Comparison of ENCODE assay signal across 8 mouse cellular contexts in genomic region chr2:167492713-167493636, GRCm38 (mm10). TPM values are rescaled to one million over a fixed set of nuclear protein-coding genes. Genes with fewer than 3 reads are reported as not detected.
DNase-seq lines count a peak whose midpoint lies in the region; ATAC-seq lines count a peak whose summit lies in the region.

Gene Spata2 (minus strand): TSS chr2:167492887.

- H3K9ac ChIP-seq in heart, embryonic 14.5 days (ENCODE audit: low read length), result peak within 1 kb of the TSS; percentile 98
- H3K9ac ChIP-seq in liver, embryonic 13.5 days, result peak within 1 kb of the TSS; percentile 98
- peak within 1 kb of the TSS; percentile 98 for H3K9ac ChIP-seq in stomach, embryonic 16.5 days (ENCODE audit: low read length)

- peak within 1 kb of the TSS; percentile 93 for H3K4me2 ChIP-seq in heart, embryonic 14.5 days (ENCODE audit: low read length)
- peak within 1 kb of the TSS; percentile 95 for H3K4me2 ChIP-seq in liver, embryonic 13.5 days
- H3K4me2 ChIP-seq in stomach, embryonic 16.5 days (ENCODE audit: low read depth, low read length), result peak within 1 kb of the TSS; percentile 82

- H3K9me3 ChIP-seq in heart, embryonic 14.5 days (ENCODE audit: control insufficient read depth, low read length), result no peaks in the 10 kb centered on the region
- H3K9me3 ChIP-seq in liver, embryonic 13.5 days (replicated peaks), result no peaks in the 10 kb centered on the region
- H3K9me3 ChIP-seq in stomach, embryonic 16.5 days (replicated peaks; ENCODE audit: control insufficient read depth, low read length), result no peaks in the 10 kb centered on the region

- peaks cover 12% of the 10 kb centered on the region; the same call in 1 of the 2 replicates for H3K4me1 ChIP-seq in brown adipose tissue, adult 24 weeks (ENCODE audit: control insufficient read depth, insufficient read depth, insufficient read length, low read length)
- peaks cover 11 to 27% of the 10 kb centered on the region in 2 experiments for H3K4me1 ChIP-seq in heart, embryonic 14.5 days (ENCODE audit: control insufficient read depth in 2 of 2, insufficient read depth in 2 of 2, low read length in 2 of 2)
- peaks cover 39% of the 10 kb centered on the region for H3K4me1 ChIP-seq in liver, embryonic 13.5 days (replicated peaks)
- peaks cover 15% of the 10 kb centered on the region for H3K4me1 ChIP-seq in stomach, embryonic 16.5 days (ENCODE audit: control insufficient read depth, insufficient read depth, low read length)

- peak within 1 kb of the TSS; percentile 80 for H3K4me3 ChIP-seq in brown adipose tissue, adult 24 weeks (ENCODE audit: insufficient read depth, low read depth, low read length)
- H3K4me3 ChIP-seq in heart, embryonic 14.5 days (ENCODE audit: control insufficient read depth in 1 of 2, insufficient read depth in 1 of 2, low read depth in 1 of 2, low read length in 2 of 2), result peak within 1 kb of the TSS; percentile 71 to 100
- H3K4me3 ChIP-seq in liver, embryonic 13.5 days (replicated peaks), result peak within 1 kb of the TSS; percentile 100
- peak within 1 kb of the TSS; percentile 100 for H3K4me3 ChIP-seq in stomach, embryonic 16.5 days (replicated peaks; ENCODE audit: low read length)

- H3K27ac ChIP-seq in brown adipose tissue, adult 24 weeks (replicated peaks; ENCODE audit: low read depth, low read length), result peak within 1 kb of the TSS; percentile 98
- H3K27ac ChIP-seq in heart, embryonic 14.5 days (replicated peaks in 1 of 2; ENCODE audit: control insufficient read depth in 1 of 2, insufficient read depth in 1 of 2, low read depth in 2 of 2, low read length in 2 of 2), result peak within 1 kb of the TSS; percentile 91 to 92
- H3K27ac ChIP-seq in liver, embryonic 13.5 days, result peak within 1 kb of the TSS; percentile 95
- peak within 1 kb of the TSS; percentile 97 for H3K27ac ChIP-seq in stomach, embryonic 16.5 days (ENCODE audit: low read length)

- H3K27me3 ChIP-seq in heart, embryonic 14.5 days (ENCODE audit: control insufficient read depth, insufficient read depth, low read length), result no peaks in the 10 kb centered on the region
- no peaks in the 10 kb centered on the region for H3K27me3 ChIP-seq in liver, embryonic 13.5 days
- H3K27me3 ChIP-seq in stomach, embryonic 16.5 days (ENCODE audit: control insufficient read depth, insufficient read depth, low read length), result no peaks in the 10 kb centered on the region

- 2% methylated on average over 63 of the region's 63 CpGs for WGBS in heart, embryonic 14.5 days
- under 1% methylated on average over 63 of the region's 63 CpGs for WGBS in liver, embryonic 13.5 days (ENCODE audit: insufficient replicate concordance)
- 2% methylated on average over 63 of the region's 63 CpGs for WGBS in stomach, embryonic 16.5 days

- ATAC-seq in heart, embryonic 14.5 days (ENCODE audit: insufficient number of reproducible peaks, insufficient read depth, low FRiP score, low read depth), result peak; percentile 80
- ATAC-seq in liver, embryonic 13.5 days (ENCODE audit: low read depth), result peak; percentile 93
- ATAC-seq in stomach, embryonic 16.5 days (ENCODE audit: insufficient read depth, low FRiP score), result peak; percentile 85

- H3K36me3 ChIP-seq in heart, embryonic 14.5 days (ENCODE audit: control insufficient read depth, insufficient read depth, low read length), result 0 out of 2 replicates have a peak, but pooled peaks cover 2% of the 10 kb centered on the region
- peaks cover 12% of the 10 kb centered on the region; the same call in 1 of the 2 replicates for H3K36me3 ChIP-seq in liver, embryonic 13.5 days
- H3K36me3 ChIP-seq in stomach, embryonic 16.5 days (ENCODE audit: control insufficient read depth, insufficient read depth, low read length), result no peaks in the 10 kb centered on the region

- peak; percentile 96 for DNase-seq in CD4-positive, CD25-positive, alpha-beta regulatory T cell, adult 2 months (ENCODE audit: low read depth, low spot score)
- DNase-seq in fibroblast of lung, adult 2 months (ENCODE audit: low read depth), result peak; percentile 69
- DNase-seq in kidney, postnatal 14 days, result peak; percentile 95
- peak; percentile 90 for DNase-seq in liver, embryonic 13.5 days
- DNase-seq in neural tube, embryonic 10.5 days (ENCODE audit: extremely low spot score, low spot score), result peak; percentile 94

RNA-seq across cellular contexts. Expression of gene Spata2, which starts in this region (rescaled TPM):
- polyA plus RNA-seq in brown adipose tissue, adult 24 weeks (2012; ENCODE audit: insufficient read depth, insufficient read length, missing spikeins), result 10.3 and 11.5 TPM in 2 replicates
- 11.7 and 11.9 TPM in 2 replicates for polyA plus RNA-seq in heart, embryonic 14.5 days (2014; fragmentation: Nextera tagmentation; extraction: Ambion mirVana)
- polyA plus RNA-seq in liver, embryonic 13.5 days (2015; fragmentation: Nextera tagmentation; extraction: Ambion mirVana), result 7.0 and 9.4 TPM in 2 replicates
- polyA plus RNA-seq in stomach, embryonic 16.5 days (2015; fragmentation: Nextera tagmentation; extraction: Ambion mirVana), result 13.8 and 15.9 TPM in 2 replicates

Comparison
In these comparisons a context has a peak if more than half of its experiments do, and no peak if none do; other contexts are left out.
1. Peak in every context shown above with its lines: DNase-seq, ATAC-seq, H3K4me3 ChIP-seq and H3K27ac ChIP-seq.